Mouse (Mus musculus) left cerebral cortex, postnatal 14 days (tissue): Measurements from ENCODE around the gene Dda1. TPM values are rescaled to one million over a fixed set of nuclear protein-coding genes. Genes with fewer than 3 reads are reported as not detected.
A peak's percentile ranks its signal among the peaks of the same experiment; 100 is the strongest.

Experiments used
- DNase-seq, 2 experiments: peaks; one replicate each; pipeline ENCODE4 v3.0.0; 2021 to 2022; ENCODE audit warnings: low spot score in 2 of 2, mixed read lengths in 1 of 2
- intact Hi-C: fragments of 180-260 bp; cut with DNase I; formaldehyde crosslinking; loops from one replicate; pipeline ENCODE4 v1.15.1; 2025
- total RNA-seq, 2 experiments: library from RNA; stranded (reverse); gene quantifications; 2 replicates each; pipeline ENCODE4 v1.2.3; 2021

Gene Dda1
- total RNA-seq, 2 experiments from 2014 or later = 96.0 to 106 TPM

DNA sequence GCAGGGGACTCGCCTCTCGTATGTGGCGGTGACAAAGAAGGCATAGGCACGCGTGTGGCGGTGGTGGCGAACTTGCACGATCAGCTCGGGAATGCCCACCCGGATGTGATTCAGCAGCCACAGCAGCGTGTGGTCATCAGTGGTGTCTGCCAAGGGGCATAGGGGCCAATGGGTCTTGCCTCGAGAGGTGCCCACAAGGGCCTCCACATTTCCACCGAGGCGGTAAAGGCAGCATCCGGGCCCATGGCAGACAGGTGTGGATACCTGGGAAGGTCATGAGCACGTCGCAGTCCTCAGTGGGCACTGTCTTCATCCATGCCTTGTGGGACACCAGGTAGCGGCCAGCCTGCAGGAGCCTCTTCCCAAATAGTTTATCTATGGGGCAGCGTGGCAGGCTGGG, 15.7 kb downstream of the Dda1 start:
- intact Hi-C loops = no loop called here
- no peak for DNase-seq

- peak; percentile 85 to 89 for DNase-seq
- intact Hi-C loops = no loop called here
Measured at GRCm38 (mm10) chr8:71485142-71486135, 16.4 kb downstream of the Dda1 start, which contains the start of gene Ano8. TSS of gene Ano8 (minus strand) at chr8:71485963.

- intact Hi-C loops = no loop called here
- DNase-seq = no peak
Measured at GRCm38 (mm10) chr8:71486136-71486529, 17.1 kb downstream of the Dda1 start.

GRCm38 (mm10) chr8:71487691-71488445, 18.9 kb downstream of the Dda1 start, which contains the start of gene Gtpbp3:
TSS of gene Gtpbp3 (plus strand) at chr8:71488103.
- peak; percentile 79 for DNase-seq
- intact Hi-C loops = no loop called here

- peak; percentile 90 to 95 for DNase-seq
- intact Hi-C loops = no loop called here
Measured at GRCm38 (mm10) chr8:71488454-71488853, 19.5 kb downstream of the Dda1 start.

- intact Hi-C loops = no loop called here
- DNase-seq = peak; percentile 77 to 83
Measured at GRCm38 (mm10) chr8:71495039-71495438, 26.0 kb downstream of the Dda1 start.

DNA sequence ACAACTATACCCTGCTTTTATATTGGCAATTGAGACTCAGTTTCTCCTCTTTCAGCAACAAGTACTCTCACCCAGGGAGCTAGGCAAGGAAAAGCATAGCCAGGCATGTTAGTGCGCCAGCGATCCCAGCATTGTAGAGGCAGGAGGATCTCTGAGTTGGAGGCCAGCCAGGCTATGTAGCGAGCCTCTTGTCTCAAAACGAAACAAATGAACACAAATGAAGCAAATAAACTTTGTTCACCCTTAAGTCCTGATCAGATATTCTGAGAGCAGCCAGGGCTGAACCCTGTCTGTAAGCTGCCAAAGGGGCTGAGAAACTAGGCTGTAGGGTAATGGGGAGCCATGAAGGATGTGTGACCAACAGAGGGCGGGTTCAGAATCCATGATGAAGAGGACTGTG, 26.8 kb downstream of the Dda1 start:
- DNase-seq = no peak
- intact Hi-C loops = no loop called here

DNA sequence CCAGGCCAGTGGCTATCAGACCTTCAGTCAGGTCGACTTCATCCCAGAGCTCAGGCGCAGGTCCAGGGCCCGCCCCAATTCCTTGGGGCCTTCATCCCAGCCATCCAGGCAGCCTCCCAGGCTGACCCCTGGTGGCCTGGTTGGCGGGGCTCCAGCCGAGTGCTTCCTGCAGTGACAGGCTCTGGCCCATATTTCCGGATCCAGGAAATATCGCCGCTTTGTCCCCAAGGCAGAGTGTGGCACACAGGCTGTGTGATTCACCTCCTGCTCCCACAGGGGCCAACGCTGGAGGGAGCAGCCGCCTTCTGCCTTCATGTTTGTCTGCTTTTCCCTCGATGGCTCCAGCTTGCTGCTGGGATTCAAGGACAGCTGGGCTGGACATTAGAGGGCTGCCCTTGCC, 27.5 kb downstream of the Dda1 start:
- DNase-seq = no peak
- intact Hi-C loops = no loop called here

DNA sequence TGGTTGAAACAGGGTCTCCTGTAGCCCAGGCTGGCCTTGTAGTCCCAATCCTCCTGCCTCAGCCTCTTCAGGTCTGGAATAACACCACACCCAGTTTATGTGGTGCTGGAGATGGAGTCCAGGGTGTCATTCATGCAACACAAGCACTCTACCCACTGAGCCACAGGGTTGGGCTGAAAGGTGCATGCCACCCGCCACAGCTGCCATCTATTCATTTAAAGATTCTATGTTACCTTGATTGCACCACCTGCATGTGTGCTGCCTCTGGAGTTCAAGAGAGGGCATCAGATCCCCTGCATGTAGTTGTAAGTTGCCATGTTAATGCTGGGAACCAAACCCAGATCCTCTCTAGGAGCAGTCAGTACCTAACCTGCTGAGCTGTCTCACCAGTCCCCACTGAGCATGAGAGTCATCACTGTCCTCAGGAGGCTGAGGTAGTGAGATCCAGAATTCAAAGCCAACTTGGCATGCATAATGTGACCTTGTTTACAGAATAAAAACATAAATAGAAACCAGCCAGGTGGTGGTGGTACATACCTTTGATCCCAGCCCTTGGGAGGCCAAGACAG, 28.2 kb downstream of the Dda1 start:
- no peak for DNase-seq
- intact Hi-C loops = no loop called here

GRCm38 (mm10) chr8:71497881-71498501, 29.0 kb downstream of the Dda1 start:
- DNase-seq = no peak
- intact Hi-C loops = no loop called here

DNA sequence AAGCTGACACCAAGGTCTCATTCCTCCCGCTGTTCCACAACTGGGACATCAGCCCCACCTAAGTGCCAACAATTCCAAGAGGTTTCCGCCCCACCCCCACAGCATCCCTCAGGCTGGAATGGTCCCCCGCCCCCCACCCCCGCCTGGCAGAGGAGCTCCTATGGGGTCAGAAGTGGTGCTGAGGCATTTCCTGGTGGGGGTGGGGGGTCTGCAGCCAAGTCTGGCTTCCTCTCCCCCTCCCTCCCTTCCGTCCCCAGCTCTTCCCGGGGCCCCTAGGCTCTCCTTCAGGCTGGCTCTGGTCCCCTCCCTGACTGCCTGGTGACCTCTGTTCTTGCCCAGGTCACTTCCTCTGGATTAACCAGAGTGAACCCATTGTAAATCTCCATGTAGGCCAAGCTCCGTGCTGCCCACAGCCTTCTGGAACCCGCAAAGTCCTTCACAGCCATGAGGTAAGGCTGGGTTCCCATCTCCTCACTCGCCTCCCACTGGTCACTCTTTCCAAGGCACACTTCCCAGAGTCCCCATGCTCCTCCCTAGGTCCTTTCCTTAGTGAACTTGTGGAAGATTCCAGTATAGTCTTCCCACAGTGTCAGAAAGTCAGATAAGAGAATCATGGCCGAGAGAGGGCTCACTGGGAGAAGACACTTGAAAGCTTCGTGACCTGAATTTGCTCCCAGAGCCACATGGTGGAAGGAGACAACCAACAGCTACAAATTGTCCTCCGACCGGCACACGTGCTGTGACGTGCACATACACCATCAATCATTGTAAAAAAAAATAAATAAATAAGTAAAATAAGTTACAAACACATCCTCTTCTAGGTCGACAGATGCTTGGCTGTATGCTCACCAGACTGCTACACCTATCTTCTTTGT, 30.1 kb downstream of the Dda1 start:
- no peak for DNase-seq
- intact Hi-C loops = no loop called here

DNA sequence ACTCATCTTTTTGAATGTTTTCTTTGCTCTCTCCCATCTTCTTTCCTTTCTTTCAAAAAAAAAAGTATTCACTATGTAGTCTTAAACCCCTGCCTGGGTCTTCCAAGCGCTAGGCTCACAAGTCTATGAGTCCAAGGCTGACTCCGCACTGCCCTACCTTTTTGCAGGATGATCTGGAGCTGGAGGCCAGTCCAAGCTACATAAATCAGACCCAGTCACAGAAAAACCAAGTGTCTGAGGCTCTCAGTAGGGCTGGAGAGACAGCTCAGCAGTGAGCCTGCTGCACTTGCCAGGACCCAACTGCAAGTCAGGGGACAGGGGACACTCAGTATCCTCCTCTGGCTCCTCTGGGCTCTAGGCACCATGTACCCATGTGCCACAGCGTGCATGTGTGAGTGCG, 35.4 kb downstream of the Dda1 start:
- intact Hi-C loops = no loop called here
- no peak for DNase-seq

DNA sequence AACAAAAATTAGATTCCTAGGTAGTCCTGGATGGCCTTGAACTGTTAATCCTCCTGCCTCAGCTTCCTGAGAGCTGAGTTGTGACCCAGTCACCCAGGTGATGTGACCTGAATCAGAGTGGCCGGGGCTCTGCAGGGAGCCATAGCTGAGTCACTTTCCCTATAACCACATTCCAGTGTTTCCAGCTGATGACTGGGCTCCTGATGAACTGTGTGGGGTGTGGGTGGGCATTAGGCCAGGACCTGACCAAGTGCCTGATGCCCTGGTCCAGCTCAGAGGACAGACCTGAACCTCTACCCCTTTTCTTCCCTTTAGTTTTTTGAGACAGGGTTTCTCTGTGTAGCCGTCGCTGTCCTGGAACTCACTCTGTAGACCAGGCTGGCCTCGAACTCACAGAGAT, 36.3 kb downstream of the Dda1 start:
- intact Hi-C loops = no loop called here

DNA sequence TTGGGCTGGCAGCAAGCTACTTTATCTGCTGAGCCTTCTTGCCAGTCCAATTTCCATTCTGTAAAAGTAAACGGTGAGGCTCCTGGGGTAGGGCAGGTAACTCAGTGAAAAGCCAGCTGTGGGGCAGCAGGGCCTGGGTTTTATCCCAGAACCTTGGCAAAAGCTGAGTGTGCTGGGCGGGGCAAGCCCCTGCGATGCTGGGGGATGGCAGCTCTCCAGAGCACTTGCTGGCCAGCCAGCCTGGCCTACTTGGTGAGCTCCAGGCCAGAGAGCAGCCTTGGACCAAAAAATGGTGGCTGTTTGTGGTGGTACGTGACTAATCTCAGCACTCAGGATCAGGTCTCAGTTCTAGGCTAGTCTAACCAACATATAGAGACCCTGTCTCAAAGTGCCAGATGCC, 37.0 kb downstream of the Dda1 start:
- intact Hi-C loops = no loop called here
- DNase-seq = no peak

More for the DNA sequence above, 36.3 kb downstream of the Dda1 start:
- DNase-seq = no peak

- intact Hi-C loops = no loop called here
- DNase-seq = peak; percentile 85 to 87
Measured at GRCm38 (mm10) chr8:71507589-71508104, 38.6 kb downstream of the Dda1 start.

DNA sequence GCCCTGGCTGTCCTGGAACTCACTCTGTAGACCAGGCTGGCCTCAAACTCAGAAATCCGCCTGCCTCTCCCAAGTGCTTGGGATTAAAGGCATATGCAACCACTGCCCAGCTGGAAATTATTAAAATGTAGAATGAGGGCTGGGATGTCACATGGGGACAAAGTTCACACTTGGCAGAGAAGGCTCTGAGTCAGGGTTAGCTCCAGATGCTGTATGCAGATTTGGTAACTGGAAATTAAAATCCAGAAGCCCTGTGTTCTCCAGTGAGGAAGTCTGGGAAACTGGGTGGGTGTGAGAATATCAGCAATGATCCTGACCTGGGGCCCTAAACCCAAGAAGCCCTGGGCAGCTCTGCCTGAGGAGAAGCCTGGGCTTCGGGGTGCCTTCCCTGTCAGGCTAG, 40.3 kb downstream of the Dda1 start:
- DNase-seq = no peak

DNA sequence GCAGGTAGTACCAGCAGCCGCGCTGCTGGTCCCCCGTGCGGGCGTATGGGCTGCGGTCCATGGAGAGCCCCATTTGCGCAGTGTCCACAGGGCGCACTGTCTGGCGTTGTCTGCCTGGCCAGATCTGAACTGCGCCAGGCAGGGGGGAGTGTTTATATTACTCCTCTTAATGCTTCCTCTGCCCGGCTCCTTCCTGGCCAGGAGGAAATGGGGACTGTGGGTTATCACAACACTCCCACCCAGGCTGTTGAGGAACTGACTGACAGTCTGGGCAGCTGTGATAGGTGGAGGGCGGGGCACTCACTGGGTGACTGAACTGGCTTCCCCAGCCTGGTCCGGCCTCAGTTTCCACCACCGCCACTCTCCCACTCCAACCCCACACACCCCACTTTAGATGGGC, 42.6 kb downstream of the Dda1 start, which contains the start of gene Plvap:
TSS of gene Plvap (minus strand) at position 109 of the 400 bp plus-strand sequence.
- intact Hi-C loops = no loop called here
- no peak for DNase-seq

More for the DNA sequence above, 40.3 kb downstream of the Dda1 start:
- intact Hi-C loops = no loop called here

DNA sequence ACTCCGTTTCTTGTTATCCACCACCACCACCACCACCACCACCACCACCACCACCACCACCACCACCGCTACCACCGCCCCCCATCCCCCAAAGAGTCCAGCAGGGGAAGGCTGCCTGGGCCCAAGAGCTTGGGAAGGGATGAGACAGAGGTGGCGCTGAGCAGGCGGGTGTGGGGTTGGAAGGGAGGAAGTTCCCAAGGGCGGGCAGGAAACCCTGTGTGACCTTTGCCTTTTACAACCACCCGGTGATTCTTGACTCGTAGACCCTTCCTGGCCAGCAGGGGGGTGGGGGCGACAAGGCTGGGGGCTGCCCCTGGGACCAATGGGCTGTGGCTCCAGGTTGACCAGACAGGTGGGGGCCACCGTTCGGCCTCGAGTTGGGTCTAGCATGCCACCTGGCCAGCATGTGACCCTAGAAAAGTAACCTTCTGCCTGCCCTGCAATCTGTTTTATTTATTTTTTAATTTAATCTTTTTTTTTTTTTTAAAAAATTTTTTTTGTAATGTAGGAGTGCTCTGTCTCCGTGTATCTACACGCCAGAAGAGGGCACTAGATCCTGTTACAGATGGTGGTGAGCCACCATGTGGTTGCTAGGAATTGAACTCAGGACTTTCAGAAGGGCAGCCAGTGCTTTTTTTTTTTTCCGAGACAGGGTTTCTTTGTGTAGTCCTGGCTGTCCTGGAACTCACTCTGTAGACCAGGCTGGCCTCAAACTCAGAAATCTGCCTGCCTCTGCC, 44.2 kb downstream of the Dda1 start:
- no peak for DNase-seq
- intact Hi-C loops = no loop called here
